Mouse (Mus musculus) lung, postnatal 0 days (tissue): Measurements from ENCODE around the gene BC003965.

Experiments used
- CTCF ChIP-seq: IDR thresholded peaks from 2 replicates; pipeline ENCODE4 v1.5.1; 2016; ENCODE audit warnings: antibody characterized with exemption, mild to moderate bottlenecking
- EP300 ChIP-seq: IDR thresholded peaks from 2 replicates; pipeline ENCODE4 v1.6.1; 2016; ENCODE audit warnings: antibody characterized with exemption, mild to moderate bottlenecking, control low read depth

DNA sequence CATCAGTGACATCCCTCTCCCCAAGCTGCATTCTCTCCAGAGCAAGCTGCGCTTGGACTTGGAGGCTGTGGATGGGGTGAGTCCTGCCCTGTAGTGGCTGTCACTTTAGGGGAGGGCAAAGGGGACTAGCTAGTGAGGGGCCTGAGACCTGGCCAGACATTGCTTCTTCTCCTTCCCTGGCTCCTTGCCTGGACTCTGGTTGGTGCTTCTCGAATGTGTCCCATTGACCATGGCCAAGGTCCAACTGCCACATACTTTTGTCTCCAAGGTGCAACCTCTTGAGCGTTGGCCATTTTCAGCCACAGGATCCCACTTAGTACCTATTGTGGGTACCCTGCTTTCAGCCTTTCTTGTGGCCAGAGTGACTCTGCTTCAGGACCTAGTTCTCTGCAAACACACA, 46.3 kb downstream of the BC003965 start:
- no peak for TF ChIP-seq CTCF
- TF ChIP-seq EP300 = no peak
